8 mouse cellular contexts compared by ENCODE assay signal in the genomic region with DNA sequence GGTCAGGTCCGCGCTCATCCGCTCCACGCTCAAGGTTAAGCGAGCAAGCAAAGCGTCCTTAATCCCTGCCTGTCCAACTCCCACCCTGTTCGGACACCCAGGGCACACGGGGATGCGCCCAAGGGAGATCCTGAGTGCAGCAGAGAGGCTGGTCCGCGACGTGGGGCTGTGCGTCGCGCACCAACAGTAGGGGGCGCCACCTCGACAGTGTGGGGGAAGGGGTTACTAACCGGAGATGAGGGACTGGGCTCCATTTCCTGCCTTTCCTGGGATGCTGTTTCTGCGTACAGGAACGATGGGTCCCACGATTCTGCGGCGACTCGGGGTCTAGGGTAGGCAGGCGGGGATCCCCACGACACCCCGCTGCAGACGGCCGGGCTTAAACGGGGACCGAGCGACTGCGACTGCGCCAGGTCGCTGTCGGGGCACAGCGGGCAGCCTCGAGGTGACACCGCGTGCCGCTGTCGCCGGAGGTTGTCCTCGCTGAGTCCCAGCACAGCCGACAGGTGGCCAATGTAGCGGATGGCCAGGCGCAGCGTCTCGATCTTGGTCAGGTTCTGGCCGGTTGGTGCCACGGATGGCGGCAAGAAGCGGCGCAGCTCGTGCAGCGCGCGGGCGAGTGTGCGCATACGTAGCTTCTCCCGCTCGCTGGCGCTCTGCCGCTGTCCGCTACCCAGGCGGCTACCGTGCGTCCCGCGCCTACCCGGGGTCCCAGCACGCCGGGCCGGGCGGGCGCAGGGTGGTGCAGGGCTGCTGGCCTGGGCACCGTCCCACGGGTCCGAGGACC. TPM values are rescaled to one million over a fixed set of nuclear protein-coding genes. Genes with fewer than 3 reads are reported as not detected.
DNase-seq lines count a peak whose midpoint lies in the region; ATAC-seq and TF ChIP-seq lines count a peak whose summit lies in the region.

No protein-coding gene starts in this region.

- H3K27ac ChIP-seq in forebrain, embryonic 12.5 days: no peak overlapping the region
- H3K27ac ChIP-seq in liver, postnatal 0 days (ENCODE audit: low read depth): no peak overlapping the region

- H3K4me3 ChIP-seq in lung, adult 2 months (replicated peaks; ENCODE audit: extremely low read depth, low read depth, low read length): peak overlapping the region; percentile 4
- peak overlapping the region; percentile 42 for H3K4me3 ChIP-seq in forebrain, embryonic 12.5 days (replicated peaks)
- peak overlapping the region; percentile 29 for H3K4me3 ChIP-seq in liver, postnatal 0 days (ENCODE audit: low read depth, low read length)

- peak; percentile 59; the same call in 1 of the 2 replicates for ATAC-seq in forebrain, embryonic 12.5 days (ENCODE audit: low FRiP score)
- peak; percentile 66 for ATAC-seq in liver, postnatal 0 days

- H3K9me3 ChIP-seq in forebrain, embryonic 12.5 days: no peaks in the 10 kb centered on the region
- H3K9me3 ChIP-seq in liver, postnatal 0 days (ENCODE audit: low read length): no peaks in the 10 kb centered on the region

- H3K9ac ChIP-seq in forebrain, embryonic 12.5 days: peak overlapping the region; percentile 47
- no peak overlapping the region for H3K9ac ChIP-seq in liver, postnatal 0 days (replicated peaks)

- peaks cover 3% of the 10 kb centered on the region; the same call in 1 of the 2 replicates for H3K4me1 ChIP-seq in lung, adult 2 months (ENCODE audit: control insufficient read depth, insufficient read depth, low read length)
- peaks cover 14% of the 10 kb centered on the region for H3K4me1 ChIP-seq in forebrain, embryonic 12.5 days
- peaks cover 13% of the 10 kb centered on the region for H3K4me1 ChIP-seq in liver, postnatal 0 days (ENCODE audit: insufficient read depth)

- H3K27me3 ChIP-seq in forebrain, embryonic 12.5 days: peaks cover 64% of the 10 kb centered on the region
- peaks cover 39% of the 10 kb centered on the region for H3K27me3 ChIP-seq in liver, postnatal 0 days (ENCODE audit: insufficient read depth, low read length)

- peak; percentile 53 for DNase-seq in lung, adult 2 months
- DNase-seq in lung, postnatal 25 days (ENCODE audit: low spot score): no peak
- DNase-seq in adrenal gland, postnatal 25 days: peak; percentile 61
- peak; percentile 42 for DNase-seq in induced T-regulatory cell, adult 2 months (ENCODE audit: low read depth)
- DNase-seq in liver, postnatal 0 days: peak; percentile 54
- peak; percentile 67 for DNase-seq in retina, postnatal 1 day
- DNase-seq in MN1 (ENCODE audit: low spot score): no peak

- no peak for TF ChIP-seq EP300 in liver, postnatal 0 days (IDR thresholded peaks at IDR 0.05; ENCODE audit: low read depth)

- peak overlapping the region; percentile 69 for H3K4me2 ChIP-seq in forebrain, embryonic 12.5 days
- H3K4me2 ChIP-seq in liver, postnatal 0 days (ENCODE audit: low read depth, low read length): peak overlapping the region; percentile 65

- TF ChIP-seq POLR2A in lung, adult 2 months (IDR thresholded peaks at IDR 0.05; ENCODE audit: borderline replicate concordance, extremely low read depth, low read depth, low read length): no peak

- H3K36me3 ChIP-seq in forebrain, embryonic 12.5 days (replicated peaks): no peaks in the 10 kb centered on the region
- no peaks in the 10 kb centered on the region for H3K36me3 ChIP-seq in liver, postnatal 0 days (replicated peaks; ENCODE audit: insufficient read depth, low read length)

- peak; percentile 49 for TF ChIP-seq CTCF in lung, adult 2 months (IDR thresholded peaks at IDR 0.05; ENCODE audit: insufficient read depth, low read length)
- TF ChIP-seq CTCF in liver, postnatal 0 days (IDR thresholded peaks at IDR 0.05; ENCODE audit: low read depth): peak; percentile 64

- WGBS in lung, adult 2 months: 3% methylated on average over 80 of the region's 80 CpGs
- WGBS in forebrain, embryonic 12.5 days: 4% methylated on average over 71 of the region's 80 CpGs
- 6% methylated on average over 76 of the region's 80 CpGs for WGBS in liver, postnatal 0 days (ENCODE audit: insufficient replicate concordance)

RNA-seq across cellular contexts. Expression of a gene that starts 0.8 kb away (rescaled TPM):
- 18.8 and 27.6 TPM in 2 replicates for polyA plus RNA-seq in lung, adult 2 months (2012; rRNA removed)
- not detected in 2 replicates for total RNA-seq in adrenal gland, postnatal 25 days (2021)
- polyA plus RNA-seq in forebrain, embryonic 12.5 days (2016; fragmentation: Nextera tagmentation; extraction: Ambion mirVana): not detected in 2 replicates
- polyA plus RNA-seq in liver, postnatal 0 days (2015; fragmentation: Nextera tagmentation; extraction: Ambion mirVana): not detected in 2 replicates

RNA-seq across cellular contexts. Expression of a gene that starts 17.7 kb away (rescaled TPM):
- 7.6 and 8.6 TPM in 2 replicates for polyA plus RNA-seq in lung, adult 2 months (2012; rRNA removed)
- 0.30 TPM in 1 of 2 replicates, not detected in the other for total RNA-seq in adrenal gland, postnatal 25 days (2021)
- polyA plus RNA-seq in forebrain, embryonic 12.5 days (2016; fragmentation: Nextera tagmentation; extraction: Ambion mirVana): 0.46 and 0.75 TPM in 2 replicates
- polyA plus RNA-seq in liver, postnatal 0 days (2015; fragmentation: Nextera tagmentation; extraction: Ambion mirVana): 0.07 TPM in 1 of 2 replicates, not detected in the other

RNA-seq across cellular contexts. Expression of a gene that starts 49.9 kb away (rescaled TPM):
- polyA plus RNA-seq in lung, adult 2 months (2012; rRNA removed): 1.7 and 1.8 TPM in 2 replicates
- 1.7 and 2.1 TPM in 2 replicates for total RNA-seq in adrenal gland, postnatal 25 days (2021)
- polyA plus RNA-seq in forebrain, embryonic 12.5 days (2016; fragmentation: Nextera tagmentation; extraction: Ambion mirVana): 0.14 and 0.24 TPM in 2 replicates
- 0.11 and 0.19 TPM in 2 replicates for polyA plus RNA-seq in liver, postnatal 0 days (2015; fragmentation: Nextera tagmentation; extraction: Ambion mirVana)

RNA-seq across cellular contexts. Expression of a gene that starts 49.9 kb away (rescaled TPM):
- polyA plus RNA-seq in lung, adult 2 months (2012; rRNA removed): 17.9 and 18.6 TPM in 2 replicates
- total RNA-seq in adrenal gland, postnatal 25 days (2021): 42.6 and 59.9 TPM in 2 replicates
- 9.4 and 9.5 TPM in 2 replicates for polyA plus RNA-seq in forebrain, embryonic 12.5 days (2016; fragmentation: Nextera tagmentation; extraction: Ambion mirVana)
- polyA plus RNA-seq in liver, postnatal 0 days (2015; fragmentation: Nextera tagmentation; extraction: Ambion mirVana): 13.5 and 16.1 TPM in 2 replicates

Comparison
In these comparisons a context has a peak if more than half of its experiments do, and no peak if none do; other contexts are left out.
1. DNase-seq: peak in lung, adult 2 months (single experiment), adrenal gland, postnatal 25 days (single experiment), induced T-regulatory cell, adult 2 months (single experiment), liver, postnatal 0 days (single experiment) and retina, postnatal 1 day (single experiment); none in lung, postnatal 25 days (single experiment) and MN1 (single experiment).
2. RNA of a gene that starts 0.8 kb away (polyA plus RNA-seq): 18.8 to 27.6 TPM in lung, adult 2 months; not detected in forebrain, embryonic 12.5 days and not detected in liver, postnatal 0 days; every median in the first group is over 10 times any median in the second.
3. Peak in every context shown above with its lines, with median percentiles within 50 percentile points of each other: H3K4me3 ChIP-seq.